In genomic region chr6:4488349-4488748, GRCm38 (mm10) we compare ENCODE assay signal across 8 mouse cellular contexts. TPM values are rescaled to one million over a fixed set of nuclear protein-coding genes. Genes with fewer than 3 reads are reported as not detected.
A peak's percentile ranks its signal among the peaks of the same experiment; 100 is the strongest.
DNase-seq lines count a peak whose midpoint lies in the region; ATAC-seq and TF ChIP-seq lines count a peak whose summit lies in the region.

No protein-coding gene starts in this region.

- no peak overlapping the region for H3K27ac ChIP-seq in hindbrain, postnatal 0 days
- H3K27ac ChIP-seq in lung, embryonic 14.5 days (ENCODE audit: low read depth), result peak overlapping the region; percentile 99

- no peak overlapping the region for H3K4me2 ChIP-seq in hindbrain, postnatal 0 days (ENCODE audit: low read depth, low read length)
- peak overlapping the region; percentile 57 for H3K4me2 ChIP-seq in lung, embryonic 14.5 days

- no peaks in the 10 kb centered on the region for H3K27me3 ChIP-seq in hindbrain, postnatal 0 days (ENCODE audit: insufficient read depth, low read length)
- no peaks in the 10 kb centered on the region for H3K27me3 ChIP-seq in lung, embryonic 14.5 days (ENCODE audit: insufficient read depth, low read length)

- no peak overlapping the region for H3K4me3 ChIP-seq in hindbrain, postnatal 0 days (ENCODE audit: low read length)
- no peak overlapping the region for H3K4me3 ChIP-seq in lung, embryonic 14.5 days (ENCODE audit: low read depth, low read length)

- peak; percentile 18 for DNase-seq in adrenal gland, adult 2 months
- DNase-seq in adrenal gland, postnatal 4 days (ENCODE audit: low spot score in 2 of 2), result no peak
- DNase-seq in gastrocnemius, postnatal 10 days, result peak; percentile 75
- peak; percentile 26 for DNase-seq in hindbrain, postnatal 0 days (ENCODE audit: low spot score)
- peak; percentile 95 for DNase-seq in lung, embryonic 14.5 days
- DNase-seq in urinary bladder, postnatal 4 days (ENCODE audit: low spot score in 2 of 2), result peak; percentile 77 to 82

- no peaks in the 10 kb centered on the region for H3K4me1 ChIP-seq in hindbrain, postnatal 0 days (ENCODE audit: insufficient read depth, low read length)
- H3K4me1 ChIP-seq in lung, embryonic 14.5 days (ENCODE audit: insufficient read depth), result peaks cover 37% of the 10 kb centered on the region

- 0% methylated on average over 1 of the region's 1 CpGs for WGBS in hindbrain, postnatal 0 days
- WGBS in lung, embryonic 14.5 days, result 0% methylated on average over 1 of the region's 1 CpGs

- no peaks in the 10 kb centered on the region for H3K36me3 ChIP-seq in hindbrain, postnatal 0 days (ENCODE audit: insufficient read depth, low read length)
- H3K36me3 ChIP-seq in lung, embryonic 14.5 days (ENCODE audit: insufficient read depth), result no peaks in the 10 kb centered on the region

- no peaks in the 10 kb centered on the region for H3K9me3 ChIP-seq in hindbrain, postnatal 0 days (ENCODE audit: low read length)
- H3K9me3 ChIP-seq in lung, embryonic 14.5 days (ENCODE audit: low read depth, low read length), result no peaks in the 10 kb centered on the region

- no peak overlapping the region for H3K9ac ChIP-seq in hindbrain, postnatal 0 days (replicated peaks; ENCODE audit: low read length)
- H3K9ac ChIP-seq in lung, embryonic 14.5 days, result no peak overlapping the region

- no peak for ATAC-seq in hindbrain, postnatal 0 days
- ATAC-seq in lung, embryonic 14.5 days (ENCODE audit: insufficient read depth), result peak; percentile 77
- no peak for ATAC-seq in inflammation-experienced regulatory T-cells, adult 6 months
- no peak for ATAC-seq in cerebellum, adult (ENCODE audit: insufficient number of reproducible peaks, low FRiP score, low TSS enrichment)

- TF ChIP-seq CTCF in hindbrain, postnatal 0 days (IDR thresholded peaks at IDR 0.05; ENCODE audit: low read depth), result no peak
- TF ChIP-seq CTCF in lung, embryonic 14.5 days (IDR thresholded peaks at IDR 0.05; ENCODE audit: low read depth), result no peak

RNA-seq across cellular contexts. Expression of gene Col1a2, which starts 16.3 kb away (rescaled TPM):
- 100 to 1,000 TPM in 1 of 2 experiments, 10 to 100 TPM in 1; 56.3 to 121 TPM for total RNA-seq in adrenal gland, adult 2 months (2021)
- polyA plus RNA-seq in adrenal gland, adult 2 months (2012; rRNA removed), result 41.9 and 43.7 TPM in 2 replicates
- 100 to 1,000 TPM; 705 to 818 TPM for total RNA-seq in adrenal gland, postnatal 4 days (2021)
- total RNA-seq in gastrocnemius, postnatal 10 days (2021), result 1,000 to 10,000 TPM; 2,936 to 4,479 TPM
- total RNA-seq in hindbrain, postnatal 0 days (2014; rRNA removed), result 104 and 127 TPM in 2 replicates
- polyA plus RNA-seq in hindbrain, postnatal 0 days (2015; fragmentation: Nextera tagmentation; extraction: Ambion mirVana), result 66.9 and 83.8 TPM in 2 replicates
- polyA plus RNA-seq in lung, embryonic 14.5 days (2014; fragmentation: Nextera tagmentation; extraction: Ambion mirVana), result 626 and 660 TPM in 2 replicates
- under 1 TPM in 2 of 3 experiments, not detected in 1; 0.15 to 0.16 TPM for polyA plus RNA-seq in inflammation-experienced regulatory T-cells, adult 6 months (2017; shearing (Covaris generic))

Comparison
In these comparisons a context has a peak if more than half of its experiments do, and no peak if none do; other contexts are left out.
1. DNase-seq: peak in adrenal gland, adult 2 months (single experiment), gastrocnemius, postnatal 10 days (single experiment), hindbrain, postnatal 0 days (single experiment), lung, embryonic 14.5 days (single experiment) and urinary bladder, postnatal 4 days (2 of 2); none in adrenal gland, postnatal 4 days (0 of 2).